ENCODE assay signal across 8 mouse cellular contexts in genomic region chr9:61371755-61372509, GRCm38 (mm10). TPM values are rescaled to one million over a fixed set of nuclear protein-coding genes. Genes with fewer than 3 reads are reported as not detected.
DNase-seq lines count a peak whose midpoint lies in the region; ATAC-seq and TF ChIP-seq lines count a peak whose summit lies in the region.

Tle3 (plus strand) TSS chr9:61372366.

- TF ChIP-seq CTCF in MEL (IDR thresholded peaks at IDR 0.05 in 2 of 3, conservative IDR thresholded peaks at IDR 0.05 in 1 of 3; ENCODE audit: control insufficient read depth in 1 of 3, insufficient read depth in 1 of 3, low read depth in 2 of 3, low read length in 3 of 3, poor library complexity in 1 of 3, severe bottlenecking in 1 of 3) = peak in 2 of 3 experiments; percentile 44 to 56; a peak in 4 of 6 replicates
- TF ChIP-seq CTCF in cerebellum, adult 2 months (IDR thresholded peaks at IDR 0.05; ENCODE audit: borderline replicate concordance, insufficient read depth, low read depth, low read length) = peak; percentile 61; the same call in 1 of the 2 replicates
- TF ChIP-seq CTCF in forebrain, postnatal 0 days (IDR thresholded peaks at IDR 0.05; ENCODE audit: low read depth) = peak; percentile 70

- peak; percentile 60 to 82; a peak in 2 of 4 replicates for TF ChIP-seq POLR2A in MEL (IDR thresholded peaks at IDR 0.05; ENCODE audit: control insufficient read depth in 1 of 2, insufficient read depth in 1 of 2, low read depth in 1 of 2, low read length in 2 of 2, poor library complexity in 1 of 2)
- peak; percentile 90 for TF ChIP-seq POLR2A in cerebellum, adult 2 months (IDR thresholded peaks at IDR 0.05; ENCODE audit: borderline replicate concordance, insufficient read depth, low read length)

- under 1% methylated on average over 35 of the region's 35 CpGs for WGBS in cerebellum, adult 2 months
- under 1% methylated on average over 35 of the region's 35 CpGs for WGBS in forebrain, postnatal 0 days
- under 1% methylated on average over 35 of the region's 35 CpGs for WGBS in lung, embryonic 15.5 days

- peaks cover 3 to 28% of the 10 kb centered on the region in 2 experiments for H3K36me3 ChIP-seq in MEL (ENCODE audit: control insufficient read depth in 1 of 2, insufficient read depth in 2 of 2, low read length in 2 of 2)
- no peaks in the 10 kb centered on the region for H3K36me3 ChIP-seq in forebrain, postnatal 0 days (ENCODE audit: insufficient read depth)
- peaks cover 5% of the 10 kb centered on the region; the same call in 1 of the 2 replicates for H3K36me3 ChIP-seq in lung, embryonic 15.5 days

- peak; percentile 98 for DNase-seq in MEL (ENCODE audit: low read depth, low spot score)
- peak; percentile 98 to 99 for DNase-seq in cerebellum, adult 2 months
- DNase-seq in forebrain, postnatal 0 days = peak; percentile 100
- peak; percentile 98 for DNase-seq in heart, postnatal 4 days
- peak; percentile 98 to 99 for DNase-seq in layer of hippocampus, adult 8-10 months (ENCODE audit: low spot score in 2 of 2)
- DNase-seq in ovary, adult 18-20 months (ENCODE audit: low spot score) = peak; percentile 98
- peak; percentile 98 for DNase-seq in thymus, postnatal 0 days (ENCODE audit: low spot score)

- peaks cover 12 to 34% of the 10 kb centered on the region in 2 experiments for H3K4me1 ChIP-seq in MEL (ENCODE audit: control insufficient read depth in 1 of 2, insufficient read depth in 2 of 2, low read length in 2 of 2)
- H3K4me1 ChIP-seq in cerebellum, adult 2 months (ENCODE audit: control insufficient read depth, insufficient read depth, low read length) = no peaks in the 10 kb centered on the region; the same call in 1 of the 2 replicates
- H3K4me1 ChIP-seq in forebrain, postnatal 0 days (ENCODE audit: insufficient read depth) = peaks cover 8% of the 10 kb centered on the region
- peaks cover 67% of the 10 kb centered on the region for H3K4me1 ChIP-seq in lung, embryonic 15.5 days

- H3K4me2 ChIP-seq in forebrain, postnatal 0 days (ENCODE audit: low read depth) = peak within 1 kb of the TSS; percentile 99
- peak within 1 kb of the TSS; percentile 76 for H3K4me2 ChIP-seq in lung, embryonic 15.5 days

- H3K27ac ChIP-seq in MEL (ENCODE audit: control insufficient read depth, low read depth, low read length) = peak within 1 kb of the TSS; percentile 96
- H3K27ac ChIP-seq in cerebellum, adult 2 months (ENCODE audit: insufficient read depth, low read length) = peak within 1 kb of the TSS; percentile 85
- peak within 1 kb of the TSS; percentile 93 for H3K27ac ChIP-seq in forebrain, postnatal 0 days (ENCODE audit: low read depth, low read length)
- peak within 1 kb of the TSS; percentile 96 for H3K27ac ChIP-seq in lung, embryonic 15.5 days

- peak within 1 kb of the TSS; percentile 74 to 87 for H3K4me3 ChIP-seq in MEL (ENCODE audit: control insufficient read depth in 1 of 2, insufficient read depth in 1 of 2, low read depth in 2 of 2, low read length in 2 of 2)
- H3K4me3 ChIP-seq in cerebellum, adult 2 months (replicated peaks; ENCODE audit: insufficient read depth, low read depth, low read length) = peak within 1 kb of the TSS; percentile 96
- H3K4me3 ChIP-seq in forebrain, postnatal 0 days (ENCODE audit: low read depth, low read length) = peak within 1 kb of the TSS; percentile 83
- peak within 1 kb of the TSS; percentile 93 for H3K4me3 ChIP-seq in lung, embryonic 15.5 days

- no peak; the same call in 1 of the 2 replicates for TF ChIP-seq RAD21 in MEL (IDR thresholded peaks at IDR 0.05; ENCODE audit: low read depth, low read length)

- peaks cover 48% of the 10 kb centered on the region for H3K79me2 ChIP-seq in MEL (ENCODE audit: control insufficient read depth, insufficient read depth, low read length, poor library complexity)

- ATAC-seq in forebrain, postnatal 0 days = peak; percentile 75
- ATAC-seq in lung, embryonic 15.5 days (ENCODE audit: borderline replicate concordance, extremely low read depth, low FRiP score, low TSS enrichment) = peak; percentile 69

- TF ChIP-seq EP300 in MEL (IDR thresholded peaks at IDR 0.05; ENCODE audit: low read depth in 1 of 2, low read length in 2 of 2) = no peak; a peak in 1 of 4 replicates

- H3K27me3 ChIP-seq in MEL (ENCODE audit: control insufficient read depth in 1 of 2, insufficient read depth in 2 of 2, low read length in 2 of 2) = no peaks in the 10 kb centered on the region; a peak in 1 of 4 replicates
- H3K27me3 ChIP-seq in cerebellum, adult 2 months (ENCODE audit: control insufficient read depth, insufficient read depth, low read length) = no peaks in the 10 kb centered on the region
- H3K27me3 ChIP-seq in forebrain, postnatal 0 days (ENCODE audit: insufficient read depth, low read length) = peaks cover 6% of the 10 kb centered on the region; the same call in 1 of the 2 replicates
- H3K27me3 ChIP-seq in lung, embryonic 15.5 days = peaks cover 3% of the 10 kb centered on the region; the same call in 1 of the 2 replicates

- peak within 1 kb of the TSS; percentile 95 for H3K9ac ChIP-seq in MEL (ENCODE audit: control insufficient read depth, low read depth, low read length, poor library complexity, severe bottlenecking)
- peak within 1 kb of the TSS; percentile 88 for H3K9ac ChIP-seq in forebrain, postnatal 0 days
- peak within 1 kb of the TSS; percentile 78 for H3K9ac ChIP-seq in lung, embryonic 15.5 days

- H3K9me3 ChIP-seq in MEL (replicated peaks; ENCODE audit: insufficient read depth, low read length) = no peaks in the 10 kb centered on the region
- no peaks in the 10 kb centered on the region for H3K9me3 ChIP-seq in forebrain, postnatal 0 days (ENCODE audit: low read length)
- no peaks in the 10 kb centered on the region for H3K9me3 ChIP-seq in lung, embryonic 15.5 days

TF ChIP-seq in MEL, 35 proteins besides CTCF, POLR2A, EP300 and RAD21 (continues in another document):
- TF ChIP-seq ELF1 (IDR thresholded peaks at IDR 0.05; ENCODE audit: low read depth, low read length) = no peak
- TF ChIP-seq GABPA (IDR thresholded peaks at IDR 0.05; ENCODE audit: low read depth, low read length) = no peak
- TF ChIP-seq BHLHE40 (IDR thresholded peaks at IDR 0.05; ENCODE audit: borderline replicate concordance, low read depth, low read length) = peak; percentile 97
- no peak for TF ChIP-seq TAL1 (IDR thresholded peaks at IDR 0.05; ENCODE audit: low read length)
- peak; percentile 76; the same call in 1 of the 2 replicates for TF ChIP-seq POLR2AphosphoS2 (IDR thresholded peaks at IDR 0.05; ENCODE audit: low read length)
- TF ChIP-seq MYB (IDR thresholded peaks at IDR 0.05; ENCODE audit: low read depth, low read length) = no peak
- TF ChIP-seq SIN3A (IDR thresholded peaks at IDR 0.05; ENCODE audit: low read length) = peak; percentile 91
- no peak; the same call in 1 of the 2 replicates for TF ChIP-seq KAT2A (conservative IDR thresholded peaks at IDR 0.05; ENCODE audit: low read depth, low read length)
- no peak for TF ChIP-seq JUND (IDR thresholded peaks at IDR 0.05; ENCODE audit: low read depth, low read length)
- 0 out of 2 replicates have a peak, but pooled peaks have one; percentile 17 for TF ChIP-seq MAZ (IDR thresholded peaks at IDR 0.05; ENCODE audit: low read depth, low read length)
- peak; percentile 94 for TF ChIP-seq MYC (IDR thresholded peaks at IDR 0.05; ENCODE audit: low read depth, low read length)
- peak; percentile 31; the same call in 1 of the 2 replicates for TF ChIP-seq GATA1 (IDR thresholded peaks at IDR 0.05; ENCODE audit: low read depth, low read length)
- TF ChIP-seq CHD2 (IDR thresholded peaks at IDR 0.05; ENCODE audit: low read length) = peak; percentile 82
- peak; percentile 83 for TF ChIP-seq ZMIZ1 (IDR thresholded peaks at IDR 0.05; ENCODE audit: low read depth, low read length)
- no peak for TF ChIP-seq NRF1 (IDR thresholded peaks at IDR 0.05; ENCODE audit: insufficient read depth, low read depth, low read length, poor library complexity, severe bottlenecking)
- TF ChIP-seq MAX (IDR thresholded peaks at IDR 0.05; ENCODE audit: low read length) = peak; percentile 96
- TF ChIP-seq HCFC1 (IDR thresholded peaks at IDR 0.05; ENCODE audit: low read depth, low read length) = peak; percentile 36
- peak; percentile 56; the same call in 1 of the 2 replicates for TF ChIP-seq ETS1 (IDR thresholded peaks at IDR 0.05; ENCODE audit: low read depth, low read length)
- TF ChIP-seq RCOR1 (IDR thresholded peaks at IDR 0.05; ENCODE audit: low read depth, low read length) = no peak
- TF ChIP-seq MAFK (IDR thresholded peaks at IDR 0.05; ENCODE audit: borderline replicate concordance, low read depth, low read length) = no peak
- TF ChIP-seq E2F4 (IDR thresholded peaks at IDR 0.05; ENCODE audit: borderline replicate concordance, low read depth, low read length) = no peak
- TF ChIP-seq POLR2AphosphoS5 (IDR thresholded peaks at IDR 0.05; ENCODE audit: borderline replicate concordance, low read depth, low read length) = no peak; the same call in 1 of the 2 replicates
- no peak for TF ChIP-seq SMC3 (IDR thresholded peaks at IDR 0.05; ENCODE audit: low read depth, low read length)
- no peak for TF ChIP-seq TCF12 (IDR thresholded peaks at IDR 0.05; ENCODE audit: low read depth, low read length)
- TF ChIP-seq MEF2A (IDR thresholded peaks at IDR 0.05; ENCODE audit: extremely low read depth, insufficient replicate concordance, low read depth, low read length, poor library complexity, severe bottlenecking) = no peak
- TF ChIP-seq NELFE (IDR thresholded peaks at IDR 0.05; ENCODE audit: low read depth, low read length) = peak; percentile 72
- no peak for TF ChIP-seq USF2 (IDR thresholded peaks at IDR 0.05; ENCODE audit: borderline replicate concordance in 1 of 2, insufficient read depth in 1 of 2, low read depth in 1 of 2, low read length in 2 of 2)
- TF ChIP-seq CHD1 (IDR thresholded peaks at IDR 0.05; ENCODE audit: low read depth, low read length) = no peak
- no peak for TF ChIP-seq UBTF (IDR thresholded peaks at IDR 0.05; ENCODE audit: borderline replicate concordance, insufficient read depth, low read depth, low read length)

RNA-seq across cellular contexts. Expression of gene Tle3, which starts in this region (rescaled TPM):
- total RNA-seq in MEL (2012; rRNA removed) = 20.3 and 28.4 TPM in 2 replicates
- polyA plus RNA-seq in MEL (2012; ENCODE audit: insufficient read depth in 1 of 2, insufficient read length in 2 of 2, low read depth in 1 of 2, low replicate concordance in 2 of 2, missing spikeins in 1 of 2) = 10 to 100 TPM in 1 of 2 experiments, not detected in 1; 26.8 TPM
- 50.6 and 62.0 TPM in 2 replicates for polyA plus RNA-seq in cerebellum, adult 2 months (2012; rRNA removed)
- 63.3 and 66.3 TPM in 2 replicates for total RNA-seq in forebrain, postnatal 0 days (2014; rRNA removed)
- polyA plus RNA-seq in forebrain, postnatal 0 days (2015; fragmentation: Nextera tagmentation; extraction: Ambion mirVana) = 16.3 and 21.1 TPM in 2 replicates
- total RNA-seq in heart, postnatal 4 days (2021) = 10 to 100 TPM; 23.2 to 27.9 TPM
- 10 to 100 TPM; 47.8 to 62.3 (median 56.9) TPM for total RNA-seq in layer of hippocampus, adult 8-10 months (2022)
- polyA plus RNA-seq in lung, embryonic 15.5 days (2015; fragmentation: Nextera tagmentation; extraction: Ambion mirVana) = 25.2 and 27.1 TPM in 2 replicates
- 40.3 and 42.6 TPM in 2 replicates for polyA plus RNA-seq in thymus, postnatal 0 days (2015; fragmentation: Nextera tagmentation; extraction: Ambion mirVana)

Comparison
In these comparisons a context has a peak if more than half of its experiments do, and no peak if none do; other contexts are left out.
1. Peak in every context shown above with its lines: DNase-seq, ATAC-seq, H3K4me3 ChIP-seq and H3K27ac ChIP-seq.